Mouse (Mus musculus) megakaryocyte, embryonic 14.5 days (primary cell): ENCODE measurements around the gene Cmtm8.

ENCODE experiments used
- FLI1 ChIP-seq: IDR thresholded peaks from 2 replicates; pipeline ENCODE4 v1.6.1; 2012; ENCODE audit warnings: low read length, inconsistent platforms, mixed read lengths
- GATA1 ChIP-seq: IDR thresholded peaks from 3 replicates; pipeline ENCODE4 v1.6.1; 2012; ENCODE audit warnings: mixed read lengths, low read length, inconsistent platforms, borderline replicate concordance

GRCm38 (mm10) chr9:114771565-114771964 lies 72.4 kb downstream of the Cmtm8 start:
- TF ChIP-seq FLI1 (no peak), GATA1 (no peak)
